Mouse (Mus musculus) lung, adult 10 weeks (tissue): ENCODE results near the gene Tspyl2. TPM values are rescaled to one million over a fixed set of nuclear protein-coding genes. Genes with fewer than 3 reads are reported as not detected.

Experiments used
- polyA plus RNA-seq: library from polyadenylated mRNA; stranded (reverse); fragments of 350-450 nt; fragmentation: Illumina TruSeq; extraction: RNeasy Lipid Tissue Mini Kit (QIAGEN cat#74804); gene quantifications from one replicate; pipeline ENCODE4 v1.2.3, GENCODE M21; 2014; ENCODE audit warnings: low read depth, low replicate concordance; ENCODE audit not compliant: insufficient read depth

Gene Tspyl2
- polyA plus RNA-seq = 14.3 TPM

DNA sequence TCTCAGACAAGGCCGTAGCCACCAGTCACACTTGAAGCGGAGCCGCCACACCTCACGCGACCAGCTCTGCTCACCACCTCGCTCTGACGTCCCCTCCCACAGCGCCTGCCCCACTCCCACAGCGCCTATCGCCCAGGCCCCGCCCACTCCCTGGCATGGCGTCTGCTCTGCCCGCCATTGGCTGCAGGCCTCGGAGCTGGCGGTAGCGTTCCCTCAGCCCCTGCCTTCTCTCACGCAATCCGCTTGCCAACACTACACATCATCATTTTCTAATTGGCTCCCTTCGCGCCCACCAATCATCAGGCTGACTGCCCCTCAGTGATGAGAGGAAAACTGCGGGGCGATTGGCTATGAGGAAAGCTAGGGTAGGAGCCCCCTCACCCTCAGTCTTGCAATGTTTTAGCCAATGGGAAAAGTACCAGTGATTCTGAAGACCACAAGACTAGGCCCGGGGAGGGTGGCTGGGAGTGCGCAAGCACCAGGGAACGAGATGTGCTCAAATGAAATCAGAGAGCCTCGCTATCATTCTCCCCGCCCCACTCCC is at the start of gene Tspyl2:
TSS of gene Tspyl2 (minus strand) at position 68 of the 544 bp plus-strand sequence.

DNA sequence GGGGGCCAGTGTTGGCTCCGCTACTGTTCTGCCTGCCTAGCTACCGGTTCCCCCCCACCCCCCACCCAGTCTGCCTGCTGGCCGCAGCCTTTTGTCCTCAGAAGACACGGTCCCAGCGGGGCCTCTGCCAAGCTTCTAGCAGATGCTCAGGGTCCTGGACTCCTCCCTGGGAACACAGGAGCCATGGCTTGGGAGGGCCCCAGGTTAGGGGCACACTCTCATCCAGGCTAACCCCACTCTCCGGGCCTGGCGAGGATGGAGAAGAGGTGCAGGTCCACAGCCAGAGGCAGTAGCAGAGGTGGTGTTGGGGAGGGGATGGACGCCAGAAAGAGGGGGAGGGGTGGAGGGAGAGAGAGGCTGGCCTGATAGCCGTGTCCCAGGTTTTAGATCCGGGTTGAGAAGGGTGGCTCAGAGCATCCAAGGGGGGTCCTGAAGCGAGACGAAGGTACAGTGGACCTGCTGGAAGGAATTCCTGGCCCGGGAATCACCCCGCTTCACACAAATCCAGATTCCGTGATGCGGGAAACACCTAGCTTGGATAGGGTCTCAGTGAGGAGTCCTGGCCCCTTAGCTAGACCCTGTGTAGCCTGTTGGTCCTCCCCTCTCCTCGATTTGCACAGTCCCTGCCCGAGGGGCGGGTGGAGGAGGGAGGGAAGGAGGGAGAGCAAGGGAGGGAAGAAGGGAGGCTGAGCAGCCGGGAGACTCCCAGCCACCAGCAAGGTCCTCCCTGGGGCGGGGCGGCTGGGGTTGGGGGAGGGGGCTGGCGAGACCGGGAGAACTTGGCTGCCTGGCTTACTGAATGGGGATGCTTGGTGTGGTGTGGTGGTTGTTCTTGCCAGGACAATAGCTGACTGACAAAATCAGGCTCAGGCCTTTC is 26.4 kb upstream of the Tspyl2 start, which contains the start of gene Gpr173:
TSS of gene Gpr173 (minus strand) at position 308 of the 877 bp plus-strand sequence.

DNA sequence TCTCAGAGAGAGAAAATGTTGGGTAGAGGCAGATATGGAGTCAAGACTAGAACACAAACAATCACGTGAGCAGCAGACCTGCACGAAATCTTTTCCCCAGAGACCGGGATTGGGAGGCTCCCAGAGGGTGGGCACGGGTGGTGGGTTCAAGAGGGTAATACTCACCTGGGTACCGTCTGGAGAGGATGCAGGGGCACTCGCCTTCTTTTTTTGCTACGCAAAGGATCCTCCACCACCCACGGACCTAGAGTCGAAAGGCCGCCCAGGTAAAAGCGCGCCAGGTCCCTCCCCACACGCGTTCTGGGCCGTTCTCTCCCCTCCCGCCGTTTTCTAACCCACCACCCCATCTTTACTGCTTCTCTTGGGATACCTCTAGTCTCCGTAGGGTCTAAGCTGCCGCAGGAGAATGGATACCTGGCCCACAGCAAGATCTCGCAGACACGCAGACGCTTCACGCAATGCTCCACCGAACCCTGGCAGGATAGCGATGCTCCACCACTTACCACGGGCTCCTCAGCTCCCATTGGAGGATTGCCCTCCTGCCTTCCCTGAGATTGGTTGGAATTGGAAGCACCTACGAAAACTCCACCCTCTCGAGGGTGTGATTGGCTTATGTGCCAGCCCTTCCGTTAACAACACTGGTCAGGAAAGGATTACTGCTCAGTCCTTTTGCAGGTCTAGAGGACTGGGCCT is 15.1 kb downstream of the Tspyl2 start, which contains the start of gene Kantr:
TSS of gene Kantr (minus strand) at position 500 of the 693 bp plus-strand sequence.

Other genes starting within 250 kb of the Tspyl2 start
- gene Iqsec2, start 198.2 kb downstream of the Tspyl2 start, polyA plus RNA-seq = 11.8 TPM
- 17.3 TPM for gene Kdm5c, start 109.4 kb downstream of the Tspyl2 start, polyA plus RNA-seq
- gene Kantr, start 14.9 kb downstream of the Tspyl2 start, polyA plus RNA-seq = 2.6 TPM
- gene Gpr173, start 26.3 kb upstream of the Tspyl2 start, polyA plus RNA-seq = 1.5 TPM
- gene Cldn34a, start 220.9 kb upstream of the Tspyl2 start, polyA plus RNA-seq = not detected